Mouse (Mus musculus) right cerebral cortex, postnatal 36 days (tissue): ENCODE data around the gene Olfr731.

Experiments
- DNase-seq, 2 experiments: peaks; one replicate each; pipeline ENCODE4 v3.0.0; 2022; ENCODE audit warnings: low spot score in 2 of 2, mixed read lengths in 1 of 2

The Olfr731 gene

DNA sequence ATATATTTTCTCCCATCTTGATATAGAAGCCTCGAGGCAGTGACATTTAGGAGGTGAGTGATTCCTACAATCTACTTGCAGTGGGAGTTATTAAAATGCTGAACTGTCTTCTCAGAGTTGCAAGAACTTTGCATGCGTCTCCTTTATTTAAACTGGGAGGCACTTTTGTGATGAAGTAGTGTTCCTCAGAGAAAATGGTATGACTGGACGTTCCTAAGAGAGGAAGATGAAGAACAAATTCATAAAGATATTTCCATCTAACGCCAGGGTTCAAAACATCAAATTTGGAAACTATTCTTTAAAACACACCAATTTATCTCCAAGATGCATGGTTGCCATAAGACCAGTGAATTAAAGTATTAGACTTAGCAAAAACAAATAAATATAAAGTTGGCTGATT, at the start of gene Olfr731:
Gene Olfr731 (minus strand): TSS at position 101 of the 400 bp plus-strand sequence.
- no peak for DNase-seq

GRCm38 (mm10) chr14:50284106-50284505, 42.4 kb upstream of the Olfr731 start, which contains the start of gene Olfr732:
TSS of gene Olfr732 (minus strand) at chr14:50284206.
- no peak for DNase-seq

GRCm38 (mm10) chr14:50188098-50188497, 53.6 kb downstream of the Olfr731 start, which contains the start of gene Olfr730:
TSS of gene Olfr730 (minus strand) at chr14:50188198.
- DNase-seq = no peak
